14 mouse cellular contexts compared by ENCODE assay signal in genomic region chr4:126779148-126779581, GRCm38 (mm10). TPM values are rescaled to one million over a fixed set of nuclear protein-coding genes. Genes with fewer than 3 reads are reported as not detected.
DNase-seq lines count a peak whose midpoint lies in the region; ATAC-seq and TF ChIP-seq lines count a peak whose summit lies in the region.
"Had no signal": no experiment of that assay in that cellular context is flagged by ENCODE, and none has a peak within 500 bp of the region (broad histone marks: within the 10 kb centered on the region; RNA-seq: fewer than 3 reads in every experiment).

No protein-coding gene starts in this region.

- peak overlapping the region; percentile 37 for H3K4me2 ChIP-seq in hindbrain, embryonic 13.5 days
- H3K4me2 ChIP-seq in neural tube, embryonic 15.5 days, result peak overlapping the region; percentile 37
- H3K4me2 ChIP-seq: liver, embryonic 11.5 days had no signal

- H3K9me3 ChIP-seq in hindbrain, embryonic 13.5 days, result no peaks in the 10 kb centered on the region
- H3K9me3 ChIP-seq in neural tube, embryonic 15.5 days (replicated peaks), result no peaks in the 10 kb centered on the region
- H3K9me3 ChIP-seq: G1E had no signal

- intact Hi-C loops in left cerebral cortex, adult 2 months (cut with DNase I), result loop anchor here (1.0 kb wide), 1 partner anchor 27 kb away; no protein-coding TSS in a partner anchor
- intact Hi-C loops in left cerebral cortex, postnatal 10 days (cut with DNase I), result no loop called here

- peaks cover 43% of the 10 kb centered on the region for H3K4me1 ChIP-seq in hindbrain, embryonic 13.5 days (replicated peaks)
- peaks cover 46% of the 10 kb centered on the region for H3K4me1 ChIP-seq in neural tube, embryonic 15.5 days

- 20% methylated on average over 8 of the region's 8 CpGs for WGBS in hindbrain, embryonic 13.5 days
- WGBS in neural tube, embryonic 15.5 days, result 8% methylated on average over 8 of the region's 8 CpGs

- peak; percentile 61 for ATAC-seq in hindbrain, embryonic 13.5 days (ENCODE audit: low FRiP score)
- peak; percentile 56 for ATAC-seq in neural tube, embryonic 15.5 days (ENCODE audit: low FRiP score)

- peak overlapping the region; percentile 66 for H3K27ac ChIP-seq in left cerebral cortex, adult 2 months
- peak overlapping the region; percentile 83 for H3K27ac ChIP-seq in hindbrain, embryonic 13.5 days
- peak overlapping the region; percentile 70 for H3K27ac ChIP-seq in neural tube, embryonic 15.5 days (replicated peaks)

- TF ChIP-seq CTCF in left cerebral cortex, adult 2 months (IDR thresholded peaks at IDR 0.05), result no peak

- H3K9ac ChIP-seq in hindbrain, embryonic 13.5 days, result peak overlapping the region; percentile 19
- no peak overlapping the region for H3K9ac ChIP-seq in neural tube, embryonic 15.5 days (replicated peaks)

- peak; percentile 14 for DNase-seq in embryo, embryonic 11 days
- no peak for DNase-seq in embryo, embryonic 10 days (ENCODE audit: low spot score)
- no peak for DNase-seq in left cerebral cortex, adult 2 months (ENCODE audit: extremely low spot score in 1 of 2, low spot score in 2 of 2)
- DNase-seq in left cerebral cortex, postnatal 10 days (ENCODE audit: extremely low spot score in 1 of 2, low spot score in 2 of 2), result no peak
- DNase-seq in kidney, postnatal 4 days, result no peak
- DNase-seq in thymus, postnatal 0 days (ENCODE audit: low spot score), result no peak
- DNase-seq: cerebellum, adult 2 months had no signal

- H3K36me3 ChIP-seq in hindbrain, embryonic 13.5 days, result no peaks in the 10 kb centered on the region
- H3K36me3 ChIP-seq in neural tube, embryonic 15.5 days, result no peaks in the 10 kb centered on the region

- peak overlapping the region; percentile 2 for H3K4me3 ChIP-seq in left cerebral cortex, adult 2 months
- no peak overlapping the region for H3K4me3 ChIP-seq in hindbrain, embryonic 13.5 days
- no peak overlapping the region for H3K4me3 ChIP-seq in neural tube, embryonic 15.5 days (replicated peaks)

- no peaks in the 10 kb centered on the region for H3K27me3 ChIP-seq in hindbrain, embryonic 13.5 days
- no peaks in the 10 kb centered on the region for H3K27me3 ChIP-seq in neural tube, embryonic 15.5 days (replicated peaks)

RNA-seq across cellular contexts. Expression of gene AU040320, which starts 25.8 kb away (rescaled TPM):
- 10 to 100 TPM; 53.5 to 59.9 TPM for total RNA-seq in left cerebral cortex, adult 2 months (2021)
- 10 to 100 TPM; 54.6 to 57.3 TPM for total RNA-seq in left cerebral cortex, postnatal 10 days (2021)
- 40.0 and 40.3 TPM in 2 replicates for polyA plus RNA-seq in hindbrain, embryonic 13.5 days (2015; fragmentation: Nextera tagmentation; extraction: Ambion mirVana)
- 33.5 and 41.7 TPM in 2 replicates for polyA plus RNA-seq in neural tube, embryonic 15.5 days (2015; fragmentation: Nextera tagmentation; extraction: Ambion mirVana)
- polyA plus RNA-seq in thymus, postnatal 0 days (2015; fragmentation: Nextera tagmentation; extraction: Ambion mirVana), result 15.4 and 15.6 TPM in 2 replicates

RNA-seq across cellular contexts. Expression of gene Ncdn, which starts 25.9 kb away (rescaled TPM):
- 1,000 to 10,000 TPM in 1 of 2 experiments, 100 to 1,000 TPM in 1; 980 to 1,003 TPM for total RNA-seq in left cerebral cortex, adult 2 months (2021)
- 100 to 1,000 TPM; 694 to 719 TPM for total RNA-seq in left cerebral cortex, postnatal 10 days (2021)
- 83.8 and 90.2 TPM in 2 replicates for polyA plus RNA-seq in hindbrain, embryonic 13.5 days (2015; fragmentation: Nextera tagmentation; extraction: Ambion mirVana)
- polyA plus RNA-seq in neural tube, embryonic 15.5 days (2015; fragmentation: Nextera tagmentation; extraction: Ambion mirVana), result 146 and 156 TPM in 2 replicates
- polyA plus RNA-seq in thymus, postnatal 0 days (2015; fragmentation: Nextera tagmentation; extraction: Ambion mirVana), result 18.4 and 20.6 TPM in 2 replicates

RNA-seq across cellular contexts. Expression of gene Tfap2e, which starts 43.1 kb away (rescaled TPM):
- total RNA-seq in left cerebral cortex, adult 2 months (2021), result not detected
- not detected for total RNA-seq in left cerebral cortex, postnatal 10 days (2021)
- polyA plus RNA-seq in hindbrain, embryonic 13.5 days (2015; fragmentation: Nextera tagmentation; extraction: Ambion mirVana), result 0.38 and 0.54 TPM in 2 replicates
- 0.06 TPM in 1 of 2 replicates, not detected in the other for polyA plus RNA-seq in neural tube, embryonic 15.5 days (2015; fragmentation: Nextera tagmentation; extraction: Ambion mirVana)
- not detected in 2 replicates for polyA plus RNA-seq in thymus, postnatal 0 days (2015; fragmentation: Nextera tagmentation; extraction: Ambion mirVana)
- total RNA-seq: adrenal gland, adult 18-20 months; hematopoietic stem cell, adult 5-6 weeks had no signal
- polyA plus RNA-seq: cerebellum, adult 2 months; G1E; large intestine, adult 2 months; liver, embryonic 11.5 days had no signal
